Mouse (Mus musculus) layer of hippocampus, postnatal 14 days (tissue): ENCODE measurements at regions not wholly inside any gene's neighbourhood (a gene's known extent, or its start where the extent isn't known, plus 50 kb on each side); places are given as distances from the start of the nearest gene placed in this dataset.
A peak's percentile ranks its signal among the peaks of the same experiment; 100 is the strongest.
"Not testable (repeated sequence)": the region's sequence is repeated elsewhere in the genome, so short reads cannot be mapped to it uniquely, and the experiment has no call there.

Source experiments
- DNase-seq, 2 experiments: peaks; one replicate each; pipeline ENCODE4 v3.0.0; 2021 to 2022; ENCODE audit warnings: low spot score in 2 of 2, mixed read lengths in 1 of 2

DNA sequence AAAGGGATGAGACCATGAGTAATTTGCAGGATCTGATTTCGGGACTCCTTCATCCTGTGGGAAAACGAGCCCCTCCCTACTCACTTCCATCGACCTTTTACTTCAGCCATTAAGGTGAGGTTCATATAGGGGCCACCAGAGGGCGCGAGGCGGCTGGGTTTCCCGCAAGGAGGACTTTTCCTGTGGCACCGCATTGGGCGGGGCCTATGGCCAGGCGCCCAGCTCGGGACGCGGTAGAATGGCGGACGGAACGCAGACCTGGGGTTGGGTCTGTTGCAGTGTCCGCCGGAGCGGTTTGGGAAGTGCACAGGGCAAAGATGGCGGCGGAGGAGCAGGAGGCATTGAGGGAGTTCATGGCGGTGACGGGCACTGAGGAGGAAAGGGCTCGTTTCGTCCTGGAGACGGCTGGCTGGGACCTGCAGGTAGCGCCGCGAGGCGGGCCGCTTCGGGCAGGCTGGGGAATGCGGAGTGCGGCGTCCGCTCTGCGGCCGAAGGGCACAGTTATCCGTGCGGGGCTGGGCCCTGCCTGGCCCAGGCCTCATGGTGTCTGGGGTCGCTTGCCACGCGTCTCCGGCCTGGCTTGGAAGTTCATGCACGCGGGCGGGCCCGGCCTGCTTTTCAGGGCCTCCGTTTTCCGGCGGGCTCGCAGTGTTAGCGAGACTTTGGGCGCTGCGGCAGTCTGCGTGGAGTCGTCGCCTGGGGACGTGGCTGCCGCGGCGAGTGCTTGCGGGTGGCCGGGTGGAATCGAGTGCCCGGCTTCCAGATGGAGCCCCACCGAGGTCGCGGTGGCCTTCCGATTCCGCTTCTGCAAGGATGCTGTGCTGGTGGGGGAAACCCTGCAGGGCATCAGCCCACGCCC, 219.1 kb downstream of the Gm31371 start:
- DNase-seq: peak; percentile 100

DNA sequence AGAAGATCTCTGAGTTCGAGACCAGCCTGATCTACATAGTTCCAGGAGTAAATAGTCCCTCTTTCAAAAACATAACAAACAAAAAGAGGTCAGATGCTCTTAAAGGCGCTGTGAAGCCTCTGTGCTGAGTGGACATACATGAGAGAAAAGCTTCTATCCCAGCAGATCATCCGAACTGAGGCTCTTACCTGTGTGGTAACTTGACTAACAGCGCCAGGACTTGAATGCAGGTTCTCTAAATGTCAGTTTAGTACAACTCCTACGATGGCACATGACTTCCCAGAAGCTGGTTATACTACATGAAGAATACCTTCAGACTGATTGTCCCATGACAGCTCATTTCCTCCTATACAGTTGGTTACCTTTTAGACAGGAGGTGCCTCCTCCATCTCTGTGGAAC, 220.4 kb downstream of the Gm31371 start:
- peak in 1 of 2 experiments; percentile 17 for DNase-seq

DNA sequence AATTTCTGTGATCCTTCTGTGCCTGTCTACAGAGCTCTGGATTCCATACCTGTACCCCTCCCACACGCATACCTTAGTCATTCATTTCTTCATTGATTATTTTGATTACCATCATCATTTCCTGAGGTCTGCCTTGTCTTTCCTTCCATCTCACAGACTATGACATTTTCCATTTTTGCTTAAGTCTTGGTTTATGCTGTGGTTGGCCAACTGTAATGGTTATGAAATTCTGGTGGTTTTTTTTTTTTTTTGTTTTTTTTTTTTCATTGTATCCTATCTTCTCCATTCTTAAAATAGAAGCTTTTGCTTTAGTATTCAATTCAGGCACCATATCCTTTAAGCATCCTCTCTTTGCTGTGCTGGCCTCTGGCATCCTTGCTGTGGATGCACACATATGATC, 227.4 kb downstream of the Gm15319 start:
- DNase-seq: not testable (repeated sequence)

DNA sequence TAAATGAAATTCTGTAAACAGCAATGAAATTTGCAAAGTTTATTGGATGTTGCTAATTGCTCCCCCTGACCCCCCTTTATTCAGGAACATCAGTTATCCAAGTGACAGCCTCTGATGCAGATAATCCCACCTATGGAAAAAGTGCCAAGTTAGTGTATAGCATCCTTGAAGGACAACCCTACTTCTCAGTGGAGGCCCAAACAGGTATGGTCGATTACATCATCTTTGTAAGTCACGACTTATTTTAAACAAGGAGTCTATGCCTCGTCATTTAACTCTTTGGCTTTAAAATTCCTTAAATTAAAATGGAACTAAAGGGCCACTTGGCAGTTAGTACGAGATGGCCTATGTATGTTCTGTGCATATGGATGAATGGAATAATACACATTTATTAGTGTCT, 217.6 kb downstream of the Gm15319 start:
- not testable (repeated sequence) for DNase-seq

- DNase-seq: peak in 1 of 2 experiments; percentile 14
Measured at GRCm38 (mm10) chr8:20151317-20152047, 211.5 kb downstream of the Gm15319 start.

- not testable (repeated sequence) for DNase-seq
Measured at GRCm38 (mm10) chr8:20154091-20154490, 208.9 kb downstream of the Gm15319 start.
